Mouse (Mus musculus) splenic B cell, adult 2 months (primary cell): ENCODE measurements at regions not wholly inside any gene's neighbourhood (a gene's known extent, or its start where the extent isn't known, plus 50 kb on each side); places are given as distances from the start of the nearest gene placed in this dataset.

Source experiments
- DNase-seq: peaks from one replicate; pipeline ENCODE4 v3.0.0-alpha.2; 2011; ENCODE audit warnings: low read depth, low spot score
- H3K27me3 ChIP-seq: 2 replicates; pipeline ENCODE4 v1.6.1; 2012; ENCODE audit warnings: mild to moderate bottlenecking, low read length, moderate library complexity, mixed read lengths; ENCODE audit not compliant: control insufficient read depth, poor library complexity, insufficient read depth, severe bottlenecking
- H3K36me3 ChIP-seq: 2 replicates; pipeline ENCODE4 v1.6.1; 2012; ENCODE audit warnings: mild to moderate bottlenecking, low read length, moderate library complexity, mixed read lengths; ENCODE audit not compliant: control insufficient read depth, poor library complexity, insufficient read depth, severe bottlenecking

- no peak for DNase-seq
- no peaks in the 10 kb centered on the region for H3K27me3 ChIP-seq
- H3K36me3 ChIP-seq = no peaks in the 10 kb centered on the region
These were observed 1122.8 kb upstream of the Slc10a2 start for GRCm38 (mm10) chr8:6227901-6228300.

- H3K27me3 ChIP-seq = no peaks in the 10 kb centered on the region
- no peaks in the 10 kb centered on the region for H3K36me3 ChIP-seq
- no peak for DNase-seq
These were observed 1120.0 kb upstream of the Slc10a2 start for GRCm38 (mm10) chr8:6225194-6225593.

GRCm38 (mm10) chr8:6207617-6208349 is 1102.6 kb upstream of the Slc10a2 start:
- no peaks in the 10 kb centered on the region for H3K36me3 ChIP-seq
- H3K27me3 ChIP-seq = no peaks in the 10 kb centered on the region
- DNase-seq = no peak

GRCm38 (mm10) chr8:6204051-6204745 is 1099.0 kb upstream of the Slc10a2 start:
- H3K36me3 ChIP-seq = no peaks in the 10 kb centered on the region
- H3K27me3 ChIP-seq = no peaks in the 10 kb centered on the region
- DNase-seq = no peak

- no peak for DNase-seq
- Histone ChIP-seq H3K27me3 (no peaks in the 10 kb centered on the region), H3K36me3 (no peaks in the 10 kb centered on the region)
These were observed 1086.3 kb upstream of the Slc10a2 start for GRCm38 (mm10) chr8:6191431-6191830.

GRCm38 (mm10) chr8:6188422-6188821 is 1083.3 kb upstream of the Slc10a2 start:
- no peaks in the 10 kb centered on the region for H3K36me3 ChIP-seq
- peak; percentile 3 for DNase-seq
- H3K27me3 ChIP-seq = no peaks in the 10 kb centered on the region

- DNase-seq = no peak
These were observed 1081.4 kb upstream of the Slc10a2 start for GRCm38 (mm10) chr8:6186561-6186960.

GRCm38 (mm10) chr8:6179602-6180001 is 1074.5 kb upstream of the Slc10a2 start:
- DNase-seq = peak; percentile 3
- no peaks in the 10 kb centered on the region for H3K27me3 ChIP-seq
- no peaks in the 10 kb centered on the region for H3K36me3 ChIP-seq

More at GRCm38 (mm10) chr8:6186561-6186960, 1081.4 kb upstream of the Slc10a2 start:
- H3K36me3 ChIP-seq = no peaks in the 10 kb centered on the region
- no peaks in the 10 kb centered on the region for H3K27me3 ChIP-seq

GRCm38 (mm10) chr8:6166433-6166832 is 1061.3 kb upstream of the Slc10a2 start:
- H3K27me3 ChIP-seq = no peaks in the 10 kb centered on the region
- DNase-seq = no peak
- no peaks in the 10 kb centered on the region for H3K36me3 ChIP-seq

GRCm38 (mm10) chr8:6165230-6165629 is 1060.1 kb upstream of the Slc10a2 start:
- no peak for DNase-seq
- H3K27me3 ChIP-seq = no peaks in the 10 kb centered on the region
- H3K36me3 ChIP-seq = no peaks in the 10 kb centered on the region

GRCm38 (mm10) chr8:6164758-6165157 is 1059.6 kb upstream of the Slc10a2 start:
- H3K27me3 ChIP-seq = no peaks in the 10 kb centered on the region
- H3K36me3 ChIP-seq = no peaks in the 10 kb centered on the region
- no peak for DNase-seq

GRCm38 (mm10) chr8:6144588-6144987 is 1039.4 kb upstream of the Slc10a2 start:
- Histone ChIP-seq H3K27me3 (no peaks in the 10 kb centered on the region), H3K36me3 (no peaks in the 10 kb centered on the region)
- no peak for DNase-seq

- DNase-seq = no peak
- H3K27me3 ChIP-seq = no peaks in the 10 kb centered on the region
- H3K36me3 ChIP-seq = no peaks in the 10 kb centered on the region
These were observed 1034.9 kb upstream of the Slc10a2 start for GRCm38 (mm10) chr8:6140090-6140489.

GRCm38 (mm10) chr8:6139171-6139570 is 1034.0 kb upstream of the Slc10a2 start:
- Histone ChIP-seq H3K27me3 (no peaks in the 10 kb centered on the region), H3K36me3 (no peaks in the 10 kb centered on the region)
- DNase-seq = no peak

GRCm38 (mm10) chr8:6132243-6132751 is 1027.1 kb upstream of the Slc10a2 start:
- Histone ChIP-seq H3K36me3 (no peaks in the 10 kb centered on the region), H3K27me3 (no peaks in the 10 kb centered on the region)
- no peak for DNase-seq
